Mouse (Mus musculus) T-helper 1 cell (primary cell): ENCODE results near the gene Folr1.

Experiments
- in situ Hi-C: fragments of 300-600 bp; cut with MboI, MseI; formaldehyde crosslinking; loops from one replicate; pipeline ENCODE4 v1.15.1; 2025; ENCODE audit warnings: high pct_unique_total_duplicates

The Folr1 gene

DNA sequence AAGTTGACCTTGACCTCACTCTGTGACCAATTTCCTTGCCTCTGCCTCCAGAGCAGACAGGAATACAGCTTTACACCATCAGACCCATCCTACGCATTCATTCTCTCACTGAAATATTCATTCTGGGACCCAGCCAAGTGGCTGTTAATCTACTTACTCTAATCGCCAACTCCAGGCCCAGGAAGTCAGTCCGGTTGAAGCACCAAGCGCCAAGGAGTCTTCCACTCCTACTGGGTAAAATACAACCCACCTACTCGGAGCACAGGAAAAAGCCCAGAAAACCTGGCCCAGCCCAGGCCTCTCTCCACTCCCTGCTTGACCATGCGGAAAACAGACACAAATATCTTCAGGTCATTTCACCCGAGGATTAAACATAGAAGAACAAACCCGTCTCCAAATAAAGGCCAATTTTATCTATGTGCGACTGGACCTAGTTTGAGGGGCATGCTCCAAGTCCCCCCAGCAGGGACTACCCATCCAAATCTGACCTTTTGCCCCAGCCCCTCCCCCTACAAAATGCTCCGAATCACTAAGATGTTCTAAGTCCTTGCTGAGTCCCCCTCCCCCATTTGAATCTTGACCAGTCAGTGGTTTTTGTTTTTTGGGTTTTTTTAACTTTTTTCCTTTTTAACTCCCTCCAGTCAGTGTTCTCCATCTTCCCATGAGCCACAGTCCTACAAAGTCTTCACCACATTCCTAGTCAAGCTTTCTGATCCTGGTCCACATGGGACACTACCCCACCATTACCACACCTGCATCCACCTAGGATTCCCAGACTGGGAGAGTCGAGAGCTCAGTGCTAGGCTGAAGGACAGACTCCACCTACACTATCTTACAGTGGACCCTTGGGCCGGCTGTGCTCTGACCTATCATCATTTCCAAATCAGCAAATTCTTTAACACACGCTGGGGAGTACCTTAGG, 2.1 kb downstream of the Folr1 start:
- in situ Hi-C loops, result no loop called here

- in situ Hi-C loops, result no loop called here
Observed at GRCm38 (mm10) chr7:101867482-101867881, 3.1 kb downstream of the Folr1 start.

DNA sequence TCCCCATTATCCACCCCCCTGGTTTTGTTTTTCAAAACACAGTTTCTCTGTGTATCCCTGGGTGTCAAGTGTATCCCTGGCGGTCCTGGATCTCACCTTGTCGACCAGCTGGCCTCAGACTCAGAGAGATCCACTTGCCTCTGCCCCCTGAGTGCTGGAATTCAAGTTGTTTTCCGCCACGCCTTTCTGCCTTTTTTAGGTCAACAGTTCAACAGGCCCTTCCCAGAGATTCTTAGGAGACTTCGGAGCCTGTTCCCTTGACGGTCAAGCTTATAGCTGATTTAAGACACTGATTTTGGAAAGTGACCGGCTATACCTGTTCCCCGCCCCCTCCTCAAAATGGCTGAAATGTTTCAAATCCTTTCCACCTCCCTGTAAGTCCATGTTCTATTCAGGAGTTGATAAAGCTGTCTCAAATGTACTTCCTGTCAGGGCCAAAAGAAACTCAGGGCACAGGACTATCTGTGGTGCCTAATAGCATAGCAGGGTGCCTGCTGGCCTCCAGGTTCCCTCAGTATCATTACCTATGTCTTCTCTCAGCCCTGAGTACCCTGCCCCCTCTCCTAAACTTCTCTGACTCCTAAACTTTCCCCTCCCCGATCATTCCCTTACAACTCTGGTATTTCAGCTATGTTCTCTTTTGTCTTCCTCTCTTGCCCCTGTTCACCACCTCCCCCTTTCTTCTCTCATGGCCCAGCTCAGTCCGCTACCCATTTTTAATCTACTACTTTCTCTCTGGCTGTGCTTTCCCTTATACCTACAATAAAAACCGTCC, 3.9 kb downstream of the Folr1 start:
- in situ Hi-C loops, result no loop called here

- in situ Hi-C loops, result no loop called here
Observed at GRCm38 (mm10) chr7:101863415-101863814, 7.2 kb downstream of the Folr1 start, which contains the start of gene Anapc15. Gene Anapc15 (plus strand): TSS chr7:101863715.

DNA sequence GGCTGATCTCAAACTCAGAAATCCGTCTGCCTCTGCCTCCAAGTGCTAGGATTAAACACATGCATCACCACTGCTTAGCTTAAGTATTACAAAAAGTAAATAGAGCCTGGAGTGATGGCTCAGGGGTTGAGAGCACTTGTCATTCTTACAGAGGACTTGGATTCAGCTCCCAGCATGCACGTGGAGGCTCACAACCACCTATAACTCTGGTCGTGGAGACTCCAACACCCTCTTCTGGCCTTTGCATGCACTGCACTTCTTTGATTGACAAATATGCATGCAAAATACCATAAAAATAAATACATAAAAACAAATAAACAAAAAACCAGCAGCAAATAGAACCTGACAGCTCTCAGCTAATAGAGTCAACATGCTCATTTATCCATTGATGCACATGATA, 8.3 kb downstream of the Folr1 start:
- in situ Hi-C loops, result no loop called here

- in situ Hi-C loops, result no loop called here
Observed at GRCm38 (mm10) chr7:101860978-101861377, 9.6 kb downstream of the Folr1 start.

DNA sequence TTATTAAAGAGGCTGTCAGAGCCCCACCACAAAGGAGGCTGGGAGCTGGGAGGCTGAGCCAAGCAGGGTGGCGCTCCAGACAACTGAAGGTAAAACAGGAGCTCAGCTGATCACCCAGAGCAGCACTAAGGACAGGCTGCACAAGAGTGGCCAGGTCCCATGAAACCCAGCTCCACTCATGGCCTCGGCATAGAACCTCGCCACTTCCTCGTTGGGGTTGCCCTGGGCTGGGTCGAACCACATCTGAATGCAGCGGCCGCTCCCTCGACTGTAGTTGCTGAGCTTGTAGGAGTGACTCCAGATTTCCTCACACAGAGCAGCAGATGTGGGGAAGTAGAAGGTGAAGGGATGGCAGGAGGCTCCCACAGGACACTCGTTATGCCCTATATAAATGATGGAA, 12.2 kb downstream of the Folr1 start:
- in situ Hi-C loops, result no loop called here

- in situ Hi-C loops, result no loop called here
Observed at GRCm38 (mm10) chr7:101857094-101857493, 13.5 kb downstream of the Folr1 start, which contains the start of gene Folr2. Gene Folr2 (minus strand): TSS chr7:101857194.

DNA sequence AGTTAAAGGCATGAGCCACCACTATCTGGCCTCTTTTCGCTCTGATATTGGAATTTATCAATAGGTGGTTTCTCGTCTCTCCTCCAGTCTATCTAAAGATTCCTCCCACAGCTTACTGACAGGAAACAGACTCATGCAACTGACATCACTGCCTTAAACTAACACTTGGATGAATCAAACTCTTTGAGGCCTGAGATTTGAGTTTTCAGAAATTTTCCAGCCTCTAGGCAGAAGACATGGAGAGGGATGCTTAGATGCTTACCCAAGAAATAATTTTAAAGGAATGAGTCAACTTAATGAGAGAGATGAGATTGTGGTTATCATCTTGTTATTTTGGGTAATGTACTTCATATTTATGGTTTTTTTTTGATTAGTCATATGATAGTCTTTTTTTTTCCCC, 16.8 kb downstream of the Folr1 start:
- in situ Hi-C loops, result no loop called here

DNA sequence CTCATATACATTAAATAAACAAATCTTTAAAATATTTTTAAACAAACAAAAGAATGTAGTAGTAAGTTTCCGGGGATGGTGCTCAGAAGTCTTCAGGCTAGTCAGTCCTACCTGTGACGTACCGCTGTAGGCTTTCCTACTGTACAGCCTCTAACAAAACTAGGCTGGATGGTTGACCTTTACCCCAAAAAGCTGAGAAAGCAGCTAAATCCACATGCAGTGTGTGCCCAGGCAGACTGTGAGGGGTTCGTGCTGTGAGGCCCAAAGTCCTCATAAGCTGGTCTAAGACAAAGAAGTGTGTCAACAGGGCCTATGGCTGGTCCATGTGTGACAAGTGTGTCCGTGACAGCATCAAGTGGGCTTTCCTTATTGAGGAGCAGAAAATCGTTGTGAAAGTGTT, 17.7 kb downstream of the Folr1 start:
- in situ Hi-C loops, result no loop called here

DNA sequence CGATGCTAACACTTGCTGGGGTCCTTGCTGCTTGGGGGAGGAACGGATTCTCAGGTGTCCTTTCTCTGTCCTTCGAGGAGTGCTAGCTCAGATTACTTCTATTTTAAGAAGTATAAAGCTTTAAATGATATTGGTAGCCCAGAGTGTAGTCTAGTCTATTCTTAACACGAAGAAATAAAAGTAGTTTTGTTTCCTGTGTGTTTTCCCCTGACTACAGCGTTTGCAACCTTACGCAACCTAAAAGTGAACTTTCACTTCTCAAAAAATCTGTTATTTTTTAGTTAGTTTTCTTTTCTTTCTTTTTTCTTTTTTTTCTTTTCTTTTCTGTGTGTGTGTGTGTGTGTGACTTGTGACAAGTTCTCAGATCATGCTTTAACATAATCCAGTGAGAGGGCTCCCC, 18.9 kb downstream of the Folr1 start:
- in situ Hi-C loops, result no loop called here

- in situ Hi-C loops, result loop anchor here (25.0 kb wide), 1 partner anchor 186 kb away; the partner anchor contains the start of gene Clpb
Observed at GRCm38 (mm10) chr7:101847934-101848333, 22.7 kb downstream of the Folr1 start.

DNA sequence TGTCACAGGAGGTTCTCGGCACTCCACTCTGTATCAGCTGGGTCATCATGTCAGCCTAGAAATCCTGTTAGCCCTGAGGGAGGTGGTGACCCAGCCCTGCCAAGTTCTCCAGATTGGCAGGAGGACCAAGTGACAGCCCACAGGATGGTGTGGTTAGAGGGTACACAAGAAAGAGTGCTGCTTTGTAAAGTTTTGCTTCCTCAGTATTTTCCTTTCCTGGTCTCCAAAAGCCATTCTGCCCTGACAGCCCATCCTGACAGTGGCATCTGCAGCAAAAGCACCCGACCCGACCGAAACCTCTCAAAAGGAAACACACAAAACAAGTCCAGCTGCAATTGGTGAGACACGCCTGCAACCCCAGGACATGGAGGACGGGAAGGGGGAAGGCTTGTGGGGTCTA, 26.4 kb downstream of the Folr1 start:
- in situ Hi-C loops, result loop anchor here (25.0 kb wide), 1 partner anchor 182 kb away; the partner anchor contains the start of gene Clpb

- in situ Hi-C loops, result loop anchor here (25.0 kb wide), 1 partner anchor 176 kb away; the partner anchor contains the start of gene Clpb
Observed at GRCm38 (mm10) chr7:101837606-101838471, 32.7 kb downstream of the Folr1 start, which contains the start of gene Inppl1. Gene Inppl1 (minus strand): TSS chr7:101838229.

DNA sequence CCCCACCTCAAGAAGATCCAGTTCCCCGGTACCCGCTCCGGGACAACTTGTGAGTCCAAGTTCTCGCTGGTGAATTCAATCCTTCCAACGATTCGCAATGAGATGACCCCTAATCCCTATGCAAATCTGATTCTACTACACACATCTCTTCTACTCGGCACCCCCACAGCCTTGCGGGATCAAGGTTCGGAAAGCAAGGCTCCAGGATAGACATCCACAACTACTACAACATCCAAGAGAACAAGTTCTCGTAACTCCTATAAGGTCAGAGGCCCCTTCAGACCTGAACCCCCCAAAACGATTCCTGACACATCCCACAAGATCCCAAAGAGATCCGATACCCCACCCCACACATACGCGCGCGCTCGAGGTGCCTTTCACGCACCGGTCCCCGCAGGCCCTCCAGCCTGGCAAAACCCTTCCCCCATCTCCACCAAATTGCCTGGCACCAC, 33.4 kb downstream of the Folr1 start:
- in situ Hi-C loops, result loop anchor here (25.0 kb wide), 1 partner anchor 175 kb away; the partner anchor contains the start of gene Clpb

DNA sequence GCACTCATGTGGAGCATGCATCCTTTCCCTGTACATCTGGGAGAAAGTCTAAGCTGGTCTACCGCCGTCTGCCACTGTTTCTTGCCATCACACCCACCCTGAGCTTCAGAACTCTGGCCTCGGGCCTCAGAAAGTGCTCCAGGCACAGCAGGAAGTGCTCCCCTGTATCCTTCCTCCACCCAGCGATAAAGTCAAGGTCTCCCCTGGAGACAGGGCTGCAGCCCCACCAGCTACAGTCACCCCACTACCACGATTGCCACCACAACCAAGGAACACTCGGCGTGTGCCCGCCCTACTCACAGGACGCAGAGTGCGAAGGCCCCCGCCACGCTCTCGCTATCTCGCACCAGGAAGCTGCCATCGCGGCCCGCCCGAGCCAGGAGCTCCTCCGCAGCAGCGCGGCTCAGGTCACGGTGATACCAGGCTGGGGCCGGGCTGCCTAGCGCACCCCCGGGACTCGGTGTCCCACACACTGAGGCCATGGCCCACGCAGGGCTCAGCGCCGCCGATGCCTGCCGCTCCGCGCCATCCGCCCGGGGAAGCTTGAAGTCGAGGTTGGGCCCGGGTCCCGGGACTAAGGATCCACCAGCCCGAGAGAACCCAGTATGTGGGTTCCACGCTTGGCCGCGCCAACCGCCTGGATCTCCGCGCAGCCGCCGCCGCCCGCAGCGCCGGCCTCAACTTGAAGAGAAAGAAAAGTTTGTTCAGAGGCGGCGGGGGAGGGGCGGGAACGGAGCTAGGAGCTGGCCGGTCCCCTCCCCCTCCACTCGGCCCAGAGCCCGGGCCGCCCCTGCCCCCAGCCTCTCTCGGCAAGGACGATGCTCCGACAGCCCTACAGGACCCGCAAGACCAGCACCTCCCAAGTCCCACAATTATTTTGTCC, 34.1 kb downstream of the Folr1 start:
- in situ Hi-C loops, result loop anchor here (25.0 kb wide), 1 partner anchor 174 kb away; the partner anchor contains the start of gene Clpb

DNA sequence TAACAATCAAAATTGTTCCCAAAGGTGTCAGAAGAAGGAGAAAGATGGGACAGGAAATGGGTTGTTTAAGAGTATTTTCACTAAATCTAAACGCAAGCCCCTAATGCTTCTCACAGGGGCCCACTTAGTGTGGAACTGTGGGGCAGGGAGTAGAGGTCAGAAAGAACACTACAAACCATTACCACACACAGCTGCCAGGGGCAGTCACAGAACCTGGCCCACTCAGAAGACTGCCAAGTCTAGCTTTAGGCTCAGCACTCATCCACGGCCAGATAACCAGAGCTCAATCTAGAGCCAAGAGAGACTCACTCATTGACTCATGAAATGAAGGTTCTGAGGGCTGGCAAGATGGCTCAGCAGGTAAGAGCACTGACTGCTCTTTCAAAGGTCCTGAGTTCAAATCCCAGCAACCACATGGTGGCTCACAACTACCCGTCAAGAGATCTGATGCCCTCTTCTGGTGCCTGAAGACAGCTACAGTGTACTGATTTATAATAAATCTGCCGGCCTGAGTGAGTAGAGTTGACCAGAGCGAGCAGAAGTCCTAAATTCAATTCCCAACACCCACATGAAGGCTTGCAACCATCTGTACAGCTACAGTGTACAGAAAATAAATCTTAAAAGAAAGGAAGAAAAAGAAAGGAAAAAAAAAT, 35.0 kb downstream of the Folr1 start:
- in situ Hi-C loops, result loop anchor here (25.0 kb wide), 1 partner anchor 173 kb away; the partner anchor contains the start of gene Clpb

DNA sequence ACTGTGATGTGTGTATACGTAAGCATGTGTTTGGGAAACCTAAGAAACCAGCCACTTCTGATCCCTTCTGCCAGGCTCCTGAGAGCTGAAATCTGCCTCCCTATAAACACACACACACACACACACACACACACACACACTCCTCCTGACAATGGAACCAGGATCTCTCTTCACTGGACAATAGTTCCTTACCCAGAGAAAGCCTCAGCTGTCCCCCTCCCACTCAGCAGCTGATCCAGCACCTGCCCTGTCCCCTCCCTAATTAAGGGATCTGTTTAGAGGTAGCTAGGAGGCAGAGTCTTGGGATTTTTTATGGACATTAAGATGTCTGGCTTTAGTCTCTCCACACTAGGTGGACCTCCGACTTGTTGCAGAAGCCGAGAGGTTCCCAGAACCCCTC, 35.7 kb downstream of the Folr1 start:
- in situ Hi-C loops, result loop anchor here (25.0 kb wide), 1 partner anchor 173 kb away; the partner anchor contains the start of gene Clpb

DNA sequence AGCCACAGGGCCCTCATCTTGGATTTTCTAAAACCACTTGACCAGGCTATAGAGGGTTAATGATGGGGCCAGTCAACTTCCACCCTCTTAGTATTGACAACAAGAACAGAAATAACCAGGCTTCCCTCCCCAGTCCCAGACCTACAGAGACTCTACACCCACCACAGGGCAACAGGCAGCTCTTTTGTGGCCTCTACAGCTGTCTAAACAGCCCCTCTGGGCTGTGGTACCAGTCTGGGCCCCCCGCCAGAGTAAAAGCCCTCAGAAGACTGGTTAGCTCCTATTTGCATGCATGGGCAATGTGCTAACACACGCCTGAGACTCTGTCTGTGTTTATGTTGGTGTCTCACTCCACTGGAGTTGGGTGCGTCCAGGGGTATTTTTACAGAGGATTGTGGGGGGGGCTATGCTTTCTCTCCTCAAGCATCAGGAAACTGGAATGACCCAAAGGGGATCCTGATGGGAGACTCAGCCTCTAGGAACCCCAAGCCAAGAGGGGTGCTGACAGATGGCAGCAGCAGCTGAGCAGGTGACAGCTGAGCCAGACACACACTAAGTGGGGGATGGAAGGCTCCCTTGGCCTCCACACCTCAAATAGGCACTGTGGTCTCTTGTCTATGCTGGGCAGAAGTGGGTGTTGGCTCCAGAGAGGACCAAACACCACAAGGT, 36.5 kb downstream of the Folr1 start:
- in situ Hi-C loops, result loop anchor here (25.0 kb wide), 1 partner anchor 172 kb away; the partner anchor contains the start of gene Clpb
